Mouse (Mus musculus): ENCODE results near the gene Acin1.

Gene Acin1

DNA sequence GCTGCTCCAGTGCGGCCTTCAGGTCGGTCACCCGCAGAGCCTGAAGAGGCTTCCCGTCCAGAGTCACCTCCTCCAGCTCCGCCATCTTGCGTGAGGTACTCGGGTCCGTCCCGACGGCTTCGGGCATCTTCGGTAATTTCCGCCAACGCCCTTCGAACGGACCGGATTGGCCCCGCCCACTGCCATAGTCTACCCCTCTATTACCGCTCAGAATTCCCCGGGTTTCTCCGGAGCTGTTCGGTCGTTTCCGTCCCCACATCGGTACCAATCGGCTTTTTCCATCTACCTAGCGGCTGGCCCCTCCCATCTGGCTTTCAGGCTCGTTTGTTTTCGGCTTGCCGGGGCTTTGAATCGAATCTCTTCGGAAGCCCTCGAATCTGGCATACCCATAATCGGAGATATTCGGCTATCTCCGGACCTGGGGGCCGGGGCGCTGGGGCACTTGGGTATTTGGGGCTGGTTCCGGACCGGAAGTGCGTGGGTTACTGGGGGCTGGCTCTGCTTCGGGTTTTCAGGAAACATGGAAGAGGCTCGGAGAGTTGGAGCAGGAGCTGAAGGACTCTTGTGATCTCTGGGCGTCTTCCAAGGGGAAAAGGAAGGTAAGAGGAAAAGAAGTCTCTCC, at the start of gene Acin1:
TSS of gene Acin1 (minus strand) at position 410 of the 622 bp plus-strand sequence.
- peak; percentile 99 for DNase-seq (ENCODE audit: low spot score)

DNA sequence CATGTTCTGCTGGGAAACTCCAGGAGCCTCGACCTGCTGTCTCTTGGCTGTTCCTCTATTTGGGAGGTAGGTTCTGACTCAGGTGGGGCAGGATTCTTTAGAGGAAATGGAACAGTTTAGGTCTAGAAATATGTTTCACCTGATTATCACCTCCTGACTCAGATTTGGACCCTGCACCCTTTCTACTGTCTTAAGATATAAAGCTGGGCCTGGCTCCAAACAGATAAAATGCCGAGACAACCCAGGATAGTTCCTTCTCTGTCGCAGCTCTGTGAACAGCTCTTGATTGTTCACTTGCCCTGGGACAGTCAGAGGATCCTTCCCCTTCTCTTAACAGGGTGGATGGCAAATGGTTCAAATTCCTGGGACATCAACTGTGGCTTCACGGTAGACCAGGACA, 48.5 kb upstream of the Acin1 start:
- no peak for DNase-seq (ENCODE audit: low spot score)

DNA sequence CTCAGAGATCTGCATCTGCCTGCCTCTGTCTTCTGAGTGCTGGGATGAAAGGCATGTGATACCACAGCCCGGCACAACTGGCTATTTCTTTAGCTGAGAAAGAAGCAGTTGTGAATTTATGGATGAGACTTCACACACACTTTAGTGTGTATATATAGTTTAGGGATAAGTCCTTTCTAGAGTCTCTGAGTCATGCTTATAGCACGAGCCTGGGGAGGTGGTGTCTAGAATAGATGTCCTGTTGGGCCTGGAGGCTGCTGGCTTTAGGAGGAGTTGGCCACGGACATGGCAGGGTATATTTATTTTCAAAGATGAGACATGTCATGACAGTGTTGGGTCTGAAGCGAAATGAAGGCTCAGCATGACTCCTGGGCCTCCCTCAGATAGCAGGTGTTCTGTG, 47.3 kb upstream of the Acin1 start:
- no peak for DNase-seq (ENCODE audit: low spot score)

DNA sequence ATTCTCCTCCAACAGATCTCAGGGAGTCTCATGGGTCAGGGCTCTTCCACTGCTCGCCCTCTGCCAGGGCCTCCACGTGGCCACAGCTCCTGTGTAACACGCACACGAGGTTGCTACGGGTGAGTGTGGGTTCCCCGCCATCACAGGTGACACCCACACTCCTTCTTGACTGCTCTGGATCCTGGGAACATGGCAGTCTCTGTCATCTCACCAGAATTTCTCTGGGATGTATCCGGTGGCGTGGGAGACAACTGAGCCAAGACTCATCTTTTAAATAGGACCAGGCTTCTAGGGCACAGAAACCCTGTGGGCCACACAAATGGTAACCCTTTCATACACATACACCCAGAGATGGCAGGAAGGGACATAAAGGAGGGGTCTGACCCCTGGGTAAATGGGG, 45.5 kb upstream of the Acin1 start:
- DNase-seq (ENCODE audit: low spot score), result no peak

DNA sequence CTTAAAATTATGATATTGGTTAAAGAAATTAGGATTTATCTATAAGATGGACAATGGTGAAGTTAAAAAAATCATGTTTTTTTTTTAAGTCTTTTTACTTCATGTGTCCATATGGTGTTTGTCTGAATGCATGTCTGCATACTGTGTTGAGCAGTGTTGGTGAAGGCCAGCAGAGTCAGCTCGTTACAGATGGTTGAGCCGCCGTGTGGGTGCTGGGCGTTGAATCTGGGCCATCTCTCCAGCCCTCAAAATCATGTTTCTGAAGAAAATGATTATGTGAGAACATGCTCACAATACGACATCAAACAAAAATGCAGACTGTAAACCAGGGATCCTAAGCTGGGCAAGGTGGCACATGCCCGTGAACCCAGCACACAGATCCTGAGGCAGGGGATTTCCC, 43.6 kb upstream of the Acin1 start:
- no peak for DNase-seq (ENCODE audit: low spot score)

DNA sequence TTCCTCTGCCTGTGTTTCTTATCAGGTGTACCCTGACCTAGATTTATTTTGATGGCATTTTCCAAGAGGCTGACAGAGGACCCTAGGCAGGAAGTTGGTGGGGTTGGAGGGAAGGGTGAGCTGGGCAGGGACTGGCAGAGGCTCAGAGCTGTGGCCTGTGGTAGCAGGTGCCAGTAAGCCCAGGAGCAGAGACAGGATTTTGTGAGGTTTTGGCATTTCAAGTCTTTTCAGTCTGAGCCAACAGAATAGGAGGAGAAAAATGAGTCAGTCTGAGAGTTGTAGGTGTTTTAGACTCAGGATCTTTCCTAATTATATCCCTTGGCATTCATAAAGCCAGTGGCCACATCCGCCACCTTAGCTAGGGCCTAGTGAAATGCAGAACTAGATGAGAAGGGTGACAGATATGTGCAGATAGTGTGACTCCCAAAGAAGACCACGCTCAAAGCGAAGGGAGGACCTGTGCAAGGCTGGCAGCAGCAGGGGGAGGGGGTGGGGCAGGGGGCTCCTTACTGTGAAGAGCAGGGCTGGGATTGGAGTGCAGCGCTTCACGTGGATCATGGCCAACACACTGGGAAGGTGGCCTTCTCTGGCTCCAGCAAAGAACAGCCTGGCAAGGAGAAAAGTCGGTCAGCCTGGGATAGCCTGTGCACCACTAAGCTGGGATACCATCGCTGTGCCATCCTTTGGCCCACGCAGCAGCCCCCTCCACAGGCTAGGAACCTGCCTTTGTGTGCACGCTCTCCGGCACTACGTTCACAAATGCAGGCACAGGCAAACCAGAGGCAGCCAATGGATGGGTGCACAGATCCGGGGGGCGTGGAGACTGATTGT, 42.3 kb upstream of the Acin1 start:
- DNase-seq (ENCODE audit: low spot score), result no peak

DNA sequence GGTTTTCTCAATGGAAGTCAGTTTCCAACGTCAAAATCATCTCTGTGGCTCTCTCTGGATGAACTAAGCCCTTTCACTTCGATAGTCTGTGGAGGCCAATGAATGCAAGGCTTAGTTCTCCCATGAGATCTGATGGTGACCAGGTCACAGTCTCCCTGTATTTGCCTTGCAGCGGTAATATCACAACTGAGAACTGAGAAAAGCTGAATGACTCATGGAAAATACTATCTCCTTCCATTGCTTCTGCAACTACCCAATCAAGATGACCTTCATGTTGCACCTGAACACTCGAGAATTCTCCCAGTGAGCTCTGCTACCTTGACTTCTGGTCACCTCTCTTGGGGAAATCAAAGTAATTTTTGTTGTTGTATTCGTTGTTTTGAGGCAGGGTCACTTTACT, 40.8 kb upstream of the Acin1 start:
- no peak for DNase-seq (ENCODE audit: low spot score)

DNA sequence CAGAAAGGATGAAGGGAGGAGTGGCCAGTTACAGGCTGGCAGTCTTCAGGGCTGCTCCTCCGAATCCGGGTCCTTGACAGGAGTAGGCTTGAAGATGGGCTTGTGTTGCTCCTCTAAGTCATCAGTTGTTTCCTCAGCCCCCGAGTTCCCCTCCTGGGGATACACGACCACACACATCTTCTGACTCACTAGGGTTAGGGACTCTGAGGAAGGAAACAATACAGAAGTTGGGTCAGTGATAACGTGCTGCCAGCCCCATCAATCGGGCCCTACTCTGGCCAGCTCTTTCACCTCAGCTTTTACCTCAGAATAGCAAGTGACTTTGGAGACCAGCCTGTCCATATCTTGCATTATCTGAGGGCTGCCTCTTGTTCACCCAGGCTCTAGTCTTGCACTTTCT, 37.3 kb upstream of the Acin1 start:
- no peak for DNase-seq (ENCODE audit: low spot score)

DNA sequence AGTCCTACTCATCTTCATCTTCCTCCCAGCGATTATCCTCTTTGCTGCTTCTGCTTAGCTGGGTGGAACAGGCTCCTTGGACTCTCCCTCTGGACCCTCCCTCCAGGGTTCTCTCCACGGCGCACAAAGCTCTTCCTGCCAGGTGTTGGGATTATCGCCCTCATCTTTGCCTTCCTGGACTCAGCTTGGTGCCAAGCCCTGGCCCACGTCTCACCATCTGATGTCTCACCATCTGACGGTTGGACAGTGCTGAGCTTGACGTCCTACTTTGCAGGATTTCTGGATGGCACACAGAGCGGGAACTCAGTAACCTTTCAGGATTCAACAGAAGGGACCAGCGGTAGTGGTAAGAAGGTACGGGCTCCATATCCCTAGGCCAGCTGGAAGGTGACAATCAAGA, 35.0 kb upstream of the Acin1 start:
- DNase-seq (ENCODE audit: low spot score), result no peak

DNA sequence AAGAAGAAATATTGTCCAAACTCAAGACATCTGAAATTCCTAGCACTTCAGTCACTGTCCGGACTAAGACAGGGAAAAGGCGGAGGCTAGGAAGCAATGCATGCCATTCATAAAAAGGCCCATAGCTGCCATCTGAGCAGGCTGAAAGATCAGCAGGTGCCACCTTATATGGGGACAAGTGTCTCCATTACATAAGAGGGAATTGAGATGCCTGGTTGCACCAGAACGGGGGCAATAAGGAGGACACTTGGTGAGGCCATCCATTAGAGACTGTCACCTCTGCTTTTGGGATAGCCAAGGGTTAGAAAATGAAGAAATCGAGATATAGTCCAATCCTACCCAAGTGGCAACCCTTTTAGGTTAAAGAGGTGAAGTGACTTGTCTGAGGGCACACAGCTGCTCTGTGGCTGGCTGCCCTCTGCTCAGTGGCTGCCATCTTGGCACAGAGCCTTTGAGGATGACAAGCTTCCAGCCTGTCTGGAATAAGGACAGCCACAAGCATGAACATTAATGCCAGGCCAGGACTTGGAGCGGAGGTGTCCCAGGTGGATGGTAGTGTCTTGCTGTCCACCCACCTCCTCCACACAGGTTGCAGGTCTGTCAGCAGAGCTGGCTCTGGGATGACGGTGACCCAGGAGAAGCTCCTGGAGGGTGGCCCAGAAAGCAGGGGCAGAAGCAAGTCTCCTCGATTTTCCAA, 34.1 kb upstream of the Acin1 start:
- DNase-seq (ENCODE audit: low spot score), result no peak

DNA sequence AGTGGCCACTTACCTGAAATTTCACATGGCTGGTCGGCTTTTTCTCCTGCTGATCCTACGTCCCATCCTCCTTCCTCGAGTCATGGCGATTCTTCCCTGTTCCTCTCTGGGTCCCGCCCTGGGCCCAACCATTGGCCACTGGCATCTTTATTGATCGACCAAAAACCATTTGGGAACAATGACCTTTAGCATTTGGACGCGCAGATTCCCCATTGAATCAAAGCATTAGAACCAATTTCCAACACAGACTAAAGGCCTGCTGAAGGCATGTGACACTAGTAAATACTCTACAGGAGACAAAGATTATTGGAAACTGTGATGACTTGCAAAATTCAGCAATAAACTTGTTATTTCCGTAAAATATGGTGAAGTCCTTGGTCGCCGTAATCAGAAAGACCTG, 33.3 kb upstream of the Acin1 start:
- no peak for DNase-seq (ENCODE audit: low spot score)

DNA sequence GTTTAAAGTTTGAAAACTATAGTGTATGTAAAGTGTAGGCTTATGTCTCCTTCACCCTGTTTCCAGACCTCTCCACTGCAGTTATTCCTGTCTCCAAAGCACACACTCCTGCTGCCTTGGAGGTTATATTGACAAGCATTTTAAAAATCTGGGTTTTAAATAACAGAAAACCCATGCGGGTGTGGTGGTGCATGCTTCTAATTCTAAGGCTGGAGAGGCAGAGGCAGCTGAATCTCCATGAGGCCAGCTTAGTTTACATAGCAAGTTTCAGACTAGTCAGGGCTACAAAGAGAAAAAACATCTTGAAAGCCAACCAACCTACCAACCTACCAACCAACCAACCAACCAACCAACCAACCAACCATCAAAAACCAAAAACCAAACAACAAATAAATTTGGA, 28.7 kb upstream of the Acin1 start:
- DNase-seq (ENCODE audit: low spot score), result no peak

DNA sequence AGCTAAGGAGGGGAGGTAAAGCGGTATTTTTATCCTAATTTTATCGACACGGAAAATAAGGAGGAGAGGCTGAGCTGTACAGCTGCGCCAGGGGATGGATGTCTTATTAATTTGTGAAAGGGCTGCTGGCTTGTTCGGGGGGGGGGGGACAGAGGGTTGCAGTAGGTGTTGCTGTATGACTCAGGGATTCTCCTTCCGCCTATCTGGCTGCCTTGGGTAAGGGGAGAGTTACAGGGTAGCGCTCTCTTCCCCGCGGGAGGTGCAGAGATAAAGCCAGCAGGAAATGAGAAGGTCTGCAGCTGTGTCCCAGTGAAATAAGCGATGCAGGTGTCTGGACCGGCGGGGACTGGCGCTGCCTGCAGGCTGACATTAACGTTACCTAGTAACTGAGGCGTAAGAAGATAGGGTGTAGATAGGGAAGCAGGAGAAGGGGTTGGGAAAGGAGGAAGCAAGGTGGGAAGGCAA, 27.9 kb upstream of the Acin1 start:
- DNase-seq (ENCODE audit: low spot score), result no peak

DNA sequence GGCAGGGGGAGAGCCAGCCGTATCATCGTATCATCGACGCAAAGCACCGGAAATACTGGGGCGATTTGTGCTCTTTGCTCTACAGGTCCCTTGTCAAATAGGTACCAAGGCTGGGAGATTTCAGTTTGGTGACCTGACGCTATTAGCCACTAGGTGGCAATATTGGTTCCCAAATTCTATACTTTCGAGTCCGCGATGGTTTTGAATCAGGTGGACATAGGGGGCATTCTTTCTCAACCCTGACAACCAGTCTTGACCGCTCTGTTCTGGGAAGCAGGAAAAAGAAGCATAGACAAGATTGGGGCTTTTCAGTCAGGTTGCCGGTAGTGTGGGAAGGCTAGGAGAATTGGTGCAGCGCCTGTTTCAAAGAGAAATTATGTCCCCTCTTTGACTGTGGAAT, 27.4 kb upstream of the Acin1 start:
- peak; percentile 86 for DNase-seq (ENCODE audit: low spot score)

DNA sequence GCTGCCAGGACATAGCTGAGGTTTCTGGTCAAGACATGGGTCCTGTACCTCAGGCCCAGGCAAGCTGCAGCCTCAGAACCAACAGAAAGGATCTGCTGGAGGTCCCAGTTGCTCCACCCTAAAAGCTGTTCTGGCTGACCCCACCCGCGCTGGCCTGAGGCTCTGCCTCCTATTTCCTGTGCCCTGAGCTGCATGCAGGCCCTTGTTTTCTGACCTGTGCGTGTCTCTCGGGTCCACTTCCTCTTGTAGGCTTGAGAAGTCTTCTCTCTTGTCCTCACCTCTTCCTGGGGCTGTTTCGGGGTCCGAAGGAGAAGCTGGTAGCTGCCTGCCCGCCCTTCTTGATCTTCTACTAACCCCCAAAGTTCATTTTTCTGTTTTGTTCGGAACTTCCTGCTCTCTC, 26.1 kb upstream of the Acin1 start:
- no peak for DNase-seq (ENCODE audit: low spot score)

DNA sequence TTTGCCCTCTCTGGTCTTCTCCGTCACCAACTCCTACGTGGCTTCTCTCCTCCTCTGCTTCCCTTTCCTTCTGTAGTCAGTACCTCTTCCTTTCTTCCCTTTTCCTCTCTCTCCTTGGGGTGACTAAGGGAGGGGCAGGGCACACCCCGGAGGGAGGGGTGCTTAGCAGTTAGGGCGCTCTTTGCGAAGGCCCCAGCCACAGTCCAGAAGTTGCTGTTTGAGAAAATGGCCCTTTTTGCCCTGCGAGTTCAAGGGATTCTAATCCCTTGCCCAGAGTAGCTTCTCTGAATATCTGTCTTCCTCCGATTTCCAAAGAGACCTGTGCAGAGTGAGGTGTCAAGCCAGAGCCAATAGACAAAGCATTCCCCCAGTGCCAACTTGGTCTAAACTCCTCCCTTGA, 25.3 kb upstream of the Acin1 start, which contains the start of gene Cebpe:
TSS of gene Cebpe (minus strand) at position 101 of the 400 bp plus-strand sequence.
- no peak for DNase-seq (ENCODE audit: low spot score)

DNA sequence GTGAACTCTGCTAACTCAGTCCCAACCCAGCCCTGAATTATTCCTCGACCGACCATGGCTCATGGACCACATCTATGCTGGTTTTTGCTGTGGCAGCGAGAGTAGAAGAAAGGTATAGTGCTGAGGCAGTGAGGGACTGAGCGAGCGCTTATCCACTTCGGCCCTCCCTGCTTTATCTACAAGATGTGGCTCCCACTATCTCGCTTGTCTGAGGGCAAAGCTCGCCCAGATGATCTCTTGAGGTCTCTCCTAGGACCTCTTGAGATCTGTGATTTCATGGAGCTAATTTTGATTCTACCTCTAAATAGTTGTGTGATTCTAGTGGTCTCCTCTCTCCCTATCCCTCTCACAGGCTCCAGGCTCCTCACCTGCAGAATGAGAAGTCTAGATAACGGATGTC, 22.3 kb upstream of the Acin1 start:
- no peak for DNase-seq (ENCODE audit: low spot score)

DNA sequence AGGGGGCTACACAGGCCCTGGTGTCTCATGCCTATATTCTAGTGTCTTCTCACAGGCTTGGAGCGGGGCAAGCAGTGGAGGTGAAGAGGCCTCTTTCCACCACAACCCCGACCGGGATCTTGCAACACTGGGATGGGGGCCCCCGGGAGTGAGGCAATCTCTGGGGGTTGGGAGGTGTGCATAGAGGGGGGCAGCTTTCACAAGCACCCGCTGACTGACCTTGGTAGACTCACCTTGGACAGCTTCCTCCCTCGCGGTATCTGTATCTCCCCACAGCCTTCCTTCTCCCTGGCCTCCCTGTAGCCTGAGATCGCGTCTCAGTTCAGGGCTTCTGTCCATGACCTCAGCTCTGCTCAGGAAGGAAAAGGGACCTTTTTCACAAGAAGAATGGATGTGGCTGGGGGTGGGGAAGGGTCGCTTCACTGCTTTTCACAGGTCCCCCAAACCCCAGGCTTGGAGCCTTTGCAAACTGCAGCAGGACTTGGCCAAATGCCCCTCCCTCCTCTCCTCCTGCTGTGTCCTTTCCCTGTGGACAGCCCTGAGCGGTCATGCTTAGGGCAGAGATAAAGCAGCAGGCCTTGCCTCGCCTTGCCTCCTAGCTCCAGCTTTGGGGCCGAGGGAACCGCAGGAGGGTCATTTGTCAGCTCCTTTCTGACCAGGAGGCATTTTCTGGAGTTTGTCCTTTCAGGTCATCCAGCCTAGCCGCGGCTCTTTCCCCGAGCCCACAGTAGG, 20.0 kb upstream of the Acin1 start:
- no peak for DNase-seq (ENCODE audit: low spot score)

DNA sequence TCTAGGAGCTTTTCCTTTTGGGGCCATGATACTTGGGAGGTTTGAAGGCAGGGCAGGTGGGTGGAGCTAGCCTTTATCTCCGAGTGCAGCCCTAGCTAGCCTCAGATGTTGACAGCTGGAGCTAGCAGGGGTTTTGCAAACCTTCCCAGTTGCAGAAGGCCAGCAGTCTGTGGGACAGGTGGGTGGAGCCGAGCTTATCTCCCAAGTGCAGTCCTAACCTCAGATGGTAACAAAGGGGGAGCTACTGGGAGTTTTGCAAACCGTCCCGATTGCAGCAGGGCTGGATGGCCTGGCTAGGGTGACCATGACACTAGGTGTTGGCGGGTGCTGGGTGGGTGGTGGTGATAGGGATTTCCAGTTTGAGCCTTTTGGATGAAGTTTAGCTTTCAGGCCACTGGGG, 19.1 kb upstream of the Acin1 start:
- DNase-seq (ENCODE audit: low spot score), result peak; percentile 94

DNA sequence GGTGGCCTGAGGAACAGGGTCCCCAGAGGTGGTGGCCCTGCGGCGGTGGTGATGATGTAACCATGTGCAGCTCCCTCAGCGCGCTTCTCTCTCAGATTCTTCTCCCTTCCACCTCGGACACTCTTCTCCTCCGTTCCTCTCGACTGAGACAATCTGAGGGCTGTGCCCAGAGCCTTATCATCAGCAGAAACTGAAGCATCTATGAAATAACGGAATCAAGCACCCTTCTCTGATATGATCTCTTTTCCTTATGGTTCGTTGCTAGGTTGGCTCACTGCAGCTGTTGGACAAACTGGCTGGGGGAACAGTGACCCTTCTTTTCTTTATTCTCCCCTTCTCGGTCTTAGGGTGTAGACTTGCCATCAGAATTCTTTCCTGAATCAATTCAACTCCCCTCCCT, 16.5 kb upstream of the Acin1 start:
- no peak for DNase-seq (ENCODE audit: low spot score)

DNA sequence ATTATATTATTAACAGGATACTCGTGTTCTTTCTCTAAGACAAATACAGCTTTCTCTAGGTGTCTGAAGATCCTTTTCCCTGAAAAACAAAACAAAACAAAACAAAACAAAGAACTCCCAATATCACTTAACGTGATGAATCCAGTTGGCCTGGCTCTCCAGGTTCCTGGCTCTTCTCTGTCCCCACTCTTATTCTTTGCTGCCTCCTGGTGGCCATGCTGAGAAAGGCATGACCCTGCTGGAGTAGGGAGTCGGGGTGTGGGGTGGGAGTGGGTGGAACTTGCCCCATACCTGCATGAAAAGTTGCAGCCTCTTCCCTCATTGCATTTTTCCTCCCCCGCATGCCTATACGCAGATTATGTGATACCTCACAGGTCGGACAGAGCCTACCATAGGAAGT, 14.6 kb upstream of the Acin1 start:
- DNase-seq (ENCODE audit: low spot score), result peak; percentile 72

DNA sequence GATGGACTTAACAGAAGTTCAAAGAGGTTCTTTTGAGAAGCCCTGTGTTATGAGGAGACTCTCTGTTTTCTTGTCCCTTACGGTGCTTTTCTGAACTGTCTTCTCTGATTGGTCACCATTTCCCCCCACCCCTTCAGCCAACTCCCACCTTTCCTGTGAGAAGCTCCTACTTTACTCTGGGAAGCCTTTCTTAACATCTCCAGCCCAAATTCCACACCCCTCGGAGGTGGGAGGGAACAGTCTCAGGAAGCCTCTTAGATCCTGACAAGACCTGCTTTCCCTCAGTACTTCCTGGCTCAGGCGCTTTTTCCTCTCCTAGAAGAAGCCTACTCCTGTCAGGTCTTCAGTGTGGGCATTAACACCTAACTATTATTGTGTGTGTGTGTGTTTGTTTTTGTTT, 12.9 kb upstream of the Acin1 start:
- DNase-seq (ENCODE audit: low spot score), result no peak
